Mouse (Mus musculus): ENCODE results near the gene Smarca4.

Gene Smarca4

GRCm38 (mm10) chr9:21751347-21751746, 135.4 kb downstream of the Smarca4 start:
- DNase-seq (ENCODE audit: low read depth, low spot score): no peak

GRCm38 (mm10) chr9:21752252-21752792, 136.4 kb downstream of the Smarca4 start:
- DNase-seq (ENCODE audit: low read depth, low spot score): no peak
